Mouse (Mus musculus) C2C12 (cell line): ENCODE results near the gene Zg16. TPM values are rescaled to one million over a fixed set of nuclear protein-coding genes. Genes with fewer than 3 reads are reported as not detected.

Experiments
- H3K27me3 ChIP-seq: one replicate; pipeline ENCODE4 v1.6.1; 2011; ENCODE audit not compliant: control insufficient read depth, insufficient read depth, insufficient read length
- H3K36me3 ChIP-seq: one replicate; pipeline ENCODE4 v1.6.1; 2011; ENCODE audit not compliant: control insufficient read depth, insufficient read depth
- H3K4me3 ChIP-seq: one replicate; pipeline ENCODE4 v1.5.1; 2011; ENCODE audit warnings: mild to moderate bottlenecking, control low read depth; ENCODE audit not compliant: poor library complexity, insufficient read depth, severe bottlenecking
- H3K79me2 ChIP-seq: one replicate; pipeline ENCODE4 v1.6.1; 2011; ENCODE audit not compliant: control insufficient read depth, insufficient read depth
- H3K79me3 ChIP-seq: one replicate; pipeline ENCODE4 v1.6.1; 2011; ENCODE audit warnings: low read depth, control low read depth
- H3ac ChIP-seq: one replicate; pipeline ENCODE3; 2011; ENCODE audit warnings: low read depth; ENCODE audit not compliant: control insufficient read depth, insufficient read length
- CEBPB ChIP-seq: IDR thresholded peaks from one replicate; pipeline ENCODE4 v1.6.1; 2011; ENCODE audit warnings: low read depth, mild to moderate bottlenecking, control low read depth, moderate library complexity
- CTCF ChIP-seq: IDR thresholded peaks from one replicate; pipeline ENCODE4 v1.5.1; 2011; ENCODE audit not compliant: control insufficient read depth, insufficient read depth, insufficient read length
- FOSL1 ChIP-seq: IDR thresholded peaks from one replicate; pipeline ENCODE4 v1.8.0; 2011; ENCODE audit warnings: mild to moderate bottlenecking, low read length; ENCODE audit not compliant: poor library complexity, insufficient read depth, severe bottlenecking
- MAX ChIP-seq: IDR thresholded peaks from one replicate; pipeline ENCODE4 v1.6.1; 2011; ENCODE audit warnings: mild to moderate bottlenecking, control low read depth
- MYOD1 ChIP-seq: IDR thresholded peaks from one replicate; pipeline ENCODE4 v1.6.1; 2011; ENCODE audit warnings: low read depth; ENCODE audit not compliant: control insufficient read depth, insufficient read length
- MYOG ChIP-seq: IDR thresholded peaks from one replicate; pipeline ENCODE4 v1.6.1; 2011; ENCODE audit not compliant: control insufficient read depth, insufficient read length; ENCODE audit errors: extremely low read depth
- USF1 ChIP-seq: IDR thresholded peaks from one replicate; pipeline ENCODE4 v1.6.1; 2011; ENCODE audit warnings: low read depth, mild to moderate bottlenecking, control low read depth, moderate library complexity
- polyA plus RNA-seq: library from polyadenylated mRNA; unstranded; fragments of >200 nt; fragmentation: generic; extraction: Trizol; gene quantifications from one replicate; pipeline ENCODE4 v1.2.1, GENCODE M21; 2012; ENCODE audit warnings: missing spikeins

The Zg16 gene
- polyA plus RNA-seq, 1 experiment, result not detected

GRCm38 (mm10) chr7:127009307-127010085, 77.6 kb downstream of the Zg16 start:
- no peak overlapping the region for H3ac ChIP-seq
- TF ChIP-seq FOSL1 (no peak), USF1 (no peak), MYOG (no peak), MAX (no peak), MYOD1 (no peak)
- H3K4me3 ChIP-seq, result no peak overlapping the region
- H3K79me3 ChIP-seq, result peaks cover 16% of the 10 kb centered on the region
- H3K36me3 ChIP-seq, result peaks cover 6% of the 10 kb centered on the region
- no peaks in the 10 kb centered on the region for H3K27me3 ChIP-seq
- peaks cover 26% of the 10 kb centered on the region for H3K79me2 ChIP-seq

- peaks cover 16% of the 10 kb centered on the region for H3K79me2 ChIP-seq
- peaks cover 3% of the 10 kb centered on the region for H3K36me3 ChIP-seq
- no peak overlapping the region for H3K4me3 ChIP-seq
Measured at GRCm38 (mm10) chr7:127008239-127009019, 78.7 kb downstream of the Zg16 start.

GRCm38 (mm10) chr7:127007313-127008024, 79.7 kb downstream of the Zg16 start:
- Histone ChIP-seq H3K79me3 (peaks cover 2% of the 10 kb centered on the region), H3K27me3 (no peaks in the 10 kb centered on the region), H3K36me3 (no peaks in the 10 kb centered on the region), H3ac (no peak overlapping the region), H3K4me3 (no peak overlapping the region), H3K79me2 (peaks cover 8% of the 10 kb centered on the region)
- TF ChIP-seq FOSL1 (no peak), USF1 (no peak), MAX (no peak), CEBPB (no peak), MYOD1 (no peak), CTCF (no peak), MYOG (no peak)

More at GRCm38 (mm10) chr7:127008239-127009019, 78.7 kb downstream of the Zg16 start:
- no peak overlapping the region for H3ac ChIP-seq
- peaks cover 8% of the 10 kb centered on the region for H3K79me3 ChIP-seq
- no peaks in the 10 kb centered on the region for H3K27me3 ChIP-seq
- TF ChIP-seq FOSL1, result no peak
- TF ChIP-seq MAX, result no peak
- TF ChIP-seq CEBPB, result no peak
- TF ChIP-seq MYOG, result no peak
- no peak for TF ChIP-seq CTCF
- TF ChIP-seq MYOD1, result no peak
- TF ChIP-seq USF1, result no peak

GRCm38 (mm10) chr7:127004122-127004875, 82.8 kb downstream of the Zg16 start:
- Histone ChIP-seq H3K4me3 (no peak overlapping the region), H3K79me2 (no peaks in the 10 kb centered on the region), H3ac (no peak overlapping the region), H3K27me3 (no peaks in the 10 kb centered on the region), H3K36me3 (no peaks in the 10 kb centered on the region), H3K79me3 (no peaks in the 10 kb centered on the region)
- TF ChIP-seq MYOD1 (peak; percentile 54), CTCF (no peak), USF1 (no peak), FOSL1 (no peak), MYOG (no peak), MAX (no peak)

DNA sequence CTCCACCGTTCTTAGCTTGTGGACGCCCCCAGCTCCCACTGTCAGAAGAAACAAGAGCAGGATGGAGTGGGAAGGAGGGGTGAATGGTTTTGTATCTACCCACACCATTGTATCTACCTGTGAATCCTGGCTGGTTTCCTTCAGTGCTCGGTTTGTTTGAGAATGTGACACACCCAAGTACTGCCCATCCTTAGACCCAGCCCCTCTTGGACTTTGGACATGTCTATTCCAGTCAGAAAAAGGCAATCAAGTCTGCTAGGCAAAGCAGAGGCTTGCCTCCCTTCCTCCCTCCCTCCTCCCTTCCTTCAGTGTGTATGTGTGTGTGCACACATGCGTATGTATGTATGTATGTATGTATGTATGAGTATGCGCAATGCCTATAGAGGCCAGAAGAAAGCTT, 83.5 kb downstream of the Zg16 start:
- H3K4me3 ChIP-seq, result no peak overlapping the region
- no peaks in the 10 kb centered on the region for H3K36me3 ChIP-seq
- TF ChIP-seq FOSL1 (no peak), MAX (no peak), CEBPB (no peak), USF1 (no peak), MYOG (no peak), MYOD1 (no peak), CTCF (no peak)

More for the DNA sequence above, 83.5 kb downstream of the Zg16 start:
- Histone ChIP-seq H3K27me3 (no peaks in the 10 kb centered on the region), H3K79me3 (no peaks in the 10 kb centered on the region), H3K79me2 (no peaks in the 10 kb centered on the region), H3ac (no peak overlapping the region)
